Mouse (Mus musculus): Measurements from ENCODE around the gene Gm44965. TPM values are rescaled to one million over a fixed set of nuclear protein-coding genes. Genes with fewer than 3 reads are reported as not detected.
A peak's percentile ranks its signal among the peaks of the same experiment; 100 is the strongest.

Gm44965 gene
- polyA plus RNA-seq, 1 experiment from 2014 or later, result not detected

- Histone ChIP-seq H3K9me3 (ENCODE audit: control insufficient read depth, low read length) (no peaks in the 10 kb centered on the region), H3K4me3 (ENCODE audit: low read depth, low read length) (no peak overlapping the region), H3K27me3 (ENCODE audit: control insufficient read depth, insufficient read depth, low read length) (peaks cover under 1% of the 10 kb centered on the region; the same call in 1 of the 2 replicates), H3K36me3 (ENCODE audit: control insufficient read depth, insufficient read depth, low read length) (no peaks in the 10 kb centered on the region), H3K4me1 (ENCODE audit: control insufficient read depth, insufficient read depth, low read length) (no peaks in the 10 kb centered on the region), H3K4me2 (ENCODE audit: low read depth, severe bottlenecking) (no peak overlapping the region), H3K27ac (replicated peaks; ENCODE audit: low read depth, low read length) (no peak overlapping the region), H3K9ac (ENCODE audit: low read length) (no peak overlapping the region)
- no peak for ATAC-seq (ENCODE audit: insufficient number of reproducible peaks, low FRiP score, low TSS enrichment, low read depth)
- 80% methylated on average over 2 of the region's 2 CpGs for WGBS
- DNase-seq (ENCODE audit: low spot score), result no peak
Measured at GRCm38 (mm10) chr6:48635105-48635504, 41.4 kb downstream of the Gm44965 start.

- 61% methylated on average over 6 of the region's 6 CpGs for WGBS
Measured at GRCm38 (mm10) chr6:48636515-48636914, 42.8 kb downstream of the Gm44965 start.

GRCm38 (mm10) chr6:48637811-48638500 is 44.2 kb downstream of the Gm44965 start:
- Histone ChIP-seq H3K4me2 (ENCODE audit: low read depth, severe bottlenecking) (no peak overlapping the region), H3K36me3 (ENCODE audit: control insufficient read depth, insufficient read depth, low read length) (no peaks in the 10 kb centered on the region), H3K27me3 (ENCODE audit: control insufficient read depth, insufficient read depth, low read length) (no peaks in the 10 kb centered on the region), H3K4me1 (ENCODE audit: control insufficient read depth, insufficient read depth, low read length) (no peaks in the 10 kb centered on the region), H3K9me3 (ENCODE audit: control insufficient read depth, low read length) (no peaks in the 10 kb centered on the region), H3K4me3 (ENCODE audit: low read depth, low read length) (no peak overlapping the region), H3K27ac (replicated peaks; ENCODE audit: low read depth, low read length) (no peak overlapping the region), H3K9ac (ENCODE audit: low read length) (no peak overlapping the region)
- 68% methylated on average over 6 of the region's 6 CpGs for WGBS
- ATAC-seq (ENCODE audit: insufficient number of reproducible peaks, low FRiP score, low TSS enrichment, low read depth) (no peak), DNase-seq (ENCODE audit: low spot score) (no peak)

More at GRCm38 (mm10) chr6:48636515-48636914, 42.8 kb downstream of the Gm44965 start:
- ATAC-seq (ENCODE audit: insufficient number of reproducible peaks, low FRiP score, low TSS enrichment, low read depth) (no peak), DNase-seq (ENCODE audit: low spot score) (no peak)
- H3K4me2 ChIP-seq (ENCODE audit: low read depth, severe bottlenecking), result no peak overlapping the region
- no peaks in the 10 kb centered on the region for H3K9me3 ChIP-seq (ENCODE audit: control insufficient read depth, low read length)
- H3K9ac ChIP-seq (ENCODE audit: low read length), result no peak overlapping the region
- H3K4me3 ChIP-seq (ENCODE audit: low read depth, low read length), result no peak overlapping the region
- H3K36me3 ChIP-seq (ENCODE audit: control insufficient read depth, insufficient read depth, low read length), result no peaks in the 10 kb centered on the region
- no peak overlapping the region for H3K27ac ChIP-seq (replicated peaks; ENCODE audit: low read depth, low read length)
- no peaks in the 10 kb centered on the region for H3K4me1 ChIP-seq (ENCODE audit: control insufficient read depth, insufficient read depth, low read length)
- H3K27me3 ChIP-seq (ENCODE audit: control insufficient read depth, insufficient read depth, low read length), result no peaks in the 10 kb centered on the region

- no peak overlapping the region for H3K9ac ChIP-seq (ENCODE audit: low read length)
- no peaks in the 10 kb centered on the region for H3K27me3 ChIP-seq (ENCODE audit: control insufficient read depth, insufficient read depth, low read length)
- ATAC-seq (ENCODE audit: insufficient number of reproducible peaks, low FRiP score, low TSS enrichment, low read depth), result no peak
- H3K4me3 ChIP-seq (ENCODE audit: low read depth, low read length), result no peak overlapping the region
- H3K36me3 ChIP-seq (ENCODE audit: control insufficient read depth, insufficient read depth, low read length), result no peaks in the 10 kb centered on the region
- 81% methylated on average over 2 of the region's 2 CpGs for WGBS
- H3K9me3 ChIP-seq (ENCODE audit: control insufficient read depth, low read length), result no peaks in the 10 kb centered on the region
- no peaks in the 10 kb centered on the region for H3K4me1 ChIP-seq (ENCODE audit: control insufficient read depth, insufficient read depth, low read length)
- H3K4me2 ChIP-seq (ENCODE audit: low read depth, severe bottlenecking), result no peak overlapping the region
- H3K27ac ChIP-seq (replicated peaks; ENCODE audit: low read depth, low read length), result no peak overlapping the region
- no peak for DNase-seq (ENCODE audit: low spot score)
Measured at GRCm38 (mm10) chr6:48638553-48638952, 44.8 kb downstream of the Gm44965 start.

GRCm38 (mm10) chr6:48641391-48641790 is 47.6 kb downstream of the Gm44965 start:
- ATAC-seq (ENCODE audit: insufficient number of reproducible peaks, low FRiP score, low TSS enrichment, low read depth), result no peak
- Histone ChIP-seq H3K4me1 (ENCODE audit: control insufficient read depth, insufficient read depth, low read length) (no peaks in the 10 kb centered on the region), H3K9me3 (ENCODE audit: control insufficient read depth, low read length) (no peaks in the 10 kb centered on the region), H3K27me3 (ENCODE audit: control insufficient read depth, insufficient read depth, low read length) (no peaks in the 10 kb centered on the region), H3K36me3 (ENCODE audit: control insufficient read depth, insufficient read depth, low read length) (no peaks in the 10 kb centered on the region), H3K4me2 (ENCODE audit: low read depth, severe bottlenecking) (no peak overlapping the region), H3K4me3 (ENCODE audit: low read depth, low read length) (no peak overlapping the region), H3K27ac (replicated peaks; ENCODE audit: low read depth, low read length) (no peak overlapping the region), H3K9ac (ENCODE audit: low read length) (no peak overlapping the region)
- 63% methylated on average over 6 of the region's 6 CpGs for WGBS
- no peak for DNase-seq (ENCODE audit: low spot score)

GRCm38 (mm10) chr6:48642764-48643292 is 49.1 kb downstream of the Gm44965 start:
- no peaks in the 10 kb centered on the region for H3K4me1 ChIP-seq (ENCODE audit: control insufficient read depth, insufficient read depth, low read length)
- H3K27me3 ChIP-seq (ENCODE audit: control insufficient read depth, insufficient read depth, low read length), result no peaks in the 10 kb centered on the region
- DNase-seq (ENCODE audit: low spot score) (peak; percentile 37), ATAC-seq (ENCODE audit: insufficient number of reproducible peaks, low FRiP score, low TSS enrichment, low read depth) (no peak)
- WGBS, result 22% methylated on average over 4 of the region's 4 CpGs
- no peak overlapping the region for H3K27ac ChIP-seq (replicated peaks; ENCODE audit: low read depth, low read length)
- H3K9ac ChIP-seq (ENCODE audit: low read length), result no peak overlapping the region
- no peak overlapping the region for H3K4me3 ChIP-seq (ENCODE audit: low read depth, low read length)
- no peaks in the 10 kb centered on the region for H3K9me3 ChIP-seq (ENCODE audit: control insufficient read depth, low read length)
- no peaks in the 10 kb centered on the region for H3K36me3 ChIP-seq (ENCODE audit: control insufficient read depth, insufficient read depth, low read length)
- H3K4me2 ChIP-seq (ENCODE audit: low read depth, severe bottlenecking), result no peak overlapping the region

- Histone ChIP-seq H3K27ac (replicated peaks; ENCODE audit: low read depth, low read length) (no peak overlapping the region), H3K27me3 (ENCODE audit: control insufficient read depth, insufficient read depth, low read length) (no peaks in the 10 kb centered on the region), H3K4me2 (ENCODE audit: low read depth, severe bottlenecking) (no peak overlapping the region), H3K36me3 (ENCODE audit: control insufficient read depth, insufficient read depth, low read length) (no peaks in the 10 kb centered on the region), H3K4me1 (ENCODE audit: control insufficient read depth, insufficient read depth, low read length) (no peaks in the 10 kb centered on the region), H3K9me3 (ENCODE audit: control insufficient read depth, low read length) (no peaks in the 10 kb centered on the region), H3K9ac (ENCODE audit: low read length) (no peak overlapping the region), H3K4me3 (ENCODE audit: low read depth, low read length) (no peak overlapping the region)
- ATAC-seq (ENCODE audit: insufficient number of reproducible peaks, low FRiP score, low TSS enrichment, low read depth) (no peak), DNase-seq (ENCODE audit: low spot score) (peak; percentile 78)
- 17% methylated on average over 12 of the region's 12 CpGs for WGBS
Measured at GRCm38 (mm10) chr6:48645660-48646308, 52.0 kb downstream of the Gm44965 start.

- Histone ChIP-seq H3K4me3 (ENCODE audit: low read depth, low read length) (no peak overlapping the region), H3K36me3 (ENCODE audit: control insufficient read depth, insufficient read depth, low read length) (no peaks in the 10 kb centered on the region), H3K9me3 (ENCODE audit: control insufficient read depth, low read length) (no peaks in the 10 kb centered on the region), H3K4me2 (ENCODE audit: low read depth, severe bottlenecking) (no peak overlapping the region), H3K9ac (ENCODE audit: low read length) (no peak overlapping the region), H3K27ac (replicated peaks; ENCODE audit: low read depth, low read length) (no peak overlapping the region), H3K4me1 (ENCODE audit: control insufficient read depth, insufficient read depth, low read length) (no peaks in the 10 kb centered on the region), H3K27me3 (ENCODE audit: control insufficient read depth, insufficient read depth, low read length) (no peaks in the 10 kb centered on the region)
- ATAC-seq (ENCODE audit: insufficient number of reproducible peaks, low FRiP score, low TSS enrichment, low read depth), result no peak
- DNase-seq (ENCODE audit: low spot score), result no peak
- WGBS, result 84% methylated on average over 4 of the region's 4 CpGs
Measured at GRCm38 (mm10) chr6:48646309-48646690, 52.6 kb downstream of the Gm44965 start.
